Mouse (Mus musculus) erythroblast, adult 5-6 weeks (primary cell): ENCODE measurements at regions not wholly inside any gene's neighbourhood (a gene's known extent, or its start where the extent isn't known, plus 50 kb on each side); places are given as distances from the start of the nearest gene placed in this dataset.
A peak's percentile ranks its signal among the peaks of the same experiment; 100 is the strongest.

Experiments used
- ATAC-seq: replicated peaks from 2 replicates; pipeline ENCODE4 v1.8.0; 2016; ENCODE audit warnings: moderate number of reproducible peaks, mild to moderate bottlenecking, moderate TSS enrichment, inconsistent platforms; ENCODE audit not compliant: poor library complexity, low FRiP score, severe bottlenecking

GRCm38 (mm10) chr4:45746451-45746850 is 52.4 kb upstream of the Aldh1b1 start:
- no peak for ATAC-seq

DNA sequence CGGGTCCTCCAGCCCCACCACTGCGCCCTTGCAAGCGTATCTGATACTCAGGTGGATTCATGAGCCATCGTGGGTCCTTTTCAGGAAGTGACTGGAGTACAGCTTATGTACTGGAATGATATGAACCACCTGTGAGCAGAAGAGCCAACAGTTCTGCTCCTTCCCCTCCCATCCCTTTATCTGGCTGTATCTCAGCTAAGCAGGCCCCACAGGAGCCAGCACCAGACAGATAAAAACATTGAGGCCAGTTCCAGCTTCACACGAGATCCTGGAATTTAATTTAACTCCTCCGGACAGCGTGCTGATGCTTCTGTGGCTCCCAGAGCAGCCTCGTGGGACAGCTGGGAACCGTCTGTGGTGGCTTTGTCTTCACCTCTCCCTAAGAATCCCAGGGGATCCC is 53.1 kb upstream of the Aldh1b1 start:
- ATAC-seq = peak; percentile 66

GRCm38 (mm10) chr4:45744849-45745407 is 53.9 kb upstream of the Aldh1b1 start:
- ATAC-seq = no peak

GRCm38 (mm10) chr4:45740779-45741365 is 58.0 kb upstream of the Aldh1b1 start:
- ATAC-seq = no peak

DNA sequence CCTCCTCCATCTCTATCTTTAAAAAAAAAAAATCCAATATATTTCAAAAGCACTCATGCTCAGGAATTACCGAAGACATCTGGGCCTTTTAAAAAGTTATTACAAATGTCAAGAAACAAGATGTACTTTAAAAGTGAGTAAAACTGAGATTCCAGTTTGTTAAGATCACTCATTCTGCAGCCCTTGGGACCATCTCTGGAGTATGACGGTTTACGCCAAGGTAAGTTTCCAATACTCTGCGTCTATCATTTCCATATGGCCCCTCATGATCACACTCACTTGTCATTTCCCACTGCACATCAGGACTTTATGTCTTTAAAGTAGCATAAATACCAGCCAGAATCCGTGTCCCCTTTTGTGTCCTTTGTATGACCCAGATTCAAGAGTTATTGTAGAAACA is 58.5 kb upstream of the Aldh1b1 start:
- ATAC-seq = no peak

DNA sequence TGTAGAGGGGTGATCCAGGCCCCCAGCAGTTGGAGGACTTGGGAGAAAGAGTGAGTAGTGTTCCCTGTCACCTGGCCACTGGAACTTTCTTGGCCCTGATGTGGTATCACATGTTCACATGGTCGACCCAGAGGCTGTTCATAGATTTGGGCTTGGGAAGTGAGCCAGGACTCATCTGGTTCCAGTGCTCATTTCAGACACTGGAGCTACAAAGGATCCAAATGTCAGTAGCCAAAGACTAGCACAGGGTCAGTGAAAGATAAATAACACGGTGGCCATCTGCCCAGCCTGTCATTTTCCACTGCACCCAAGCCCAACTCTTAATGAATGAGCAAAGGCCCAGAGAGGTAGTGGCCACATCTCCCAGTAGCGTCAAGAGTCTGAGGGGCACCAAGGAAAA is 59.1 kb upstream of the Aldh1b1 start:
- no peak for ATAC-seq

DNA sequence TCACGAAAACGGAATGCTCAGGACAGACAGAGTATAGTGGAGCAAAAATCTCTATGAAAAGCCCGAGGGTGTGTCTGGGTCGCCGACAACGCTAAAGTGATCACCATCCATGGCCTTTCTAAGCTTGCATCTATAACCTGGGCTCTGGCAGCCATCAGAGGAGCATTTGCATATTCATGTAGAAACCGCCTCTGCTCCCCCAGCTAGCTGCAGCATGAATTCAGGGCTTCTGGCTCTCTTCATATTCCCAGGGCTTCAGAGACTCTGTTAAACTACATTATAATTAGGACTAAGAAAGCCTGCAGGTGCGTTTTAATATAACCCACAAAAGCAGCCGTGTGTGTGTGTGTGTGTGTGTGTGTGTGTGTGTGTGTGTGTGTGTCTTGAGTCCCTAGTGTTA is 59.7 kb upstream of the Aldh1b1 start:
- no peak for ATAC-seq

- ATAC-seq = no peak
Observed at GRCm38 (mm10) chr4:45738746-45739145, 60.1 kb upstream of the Aldh1b1 start.

DNA sequence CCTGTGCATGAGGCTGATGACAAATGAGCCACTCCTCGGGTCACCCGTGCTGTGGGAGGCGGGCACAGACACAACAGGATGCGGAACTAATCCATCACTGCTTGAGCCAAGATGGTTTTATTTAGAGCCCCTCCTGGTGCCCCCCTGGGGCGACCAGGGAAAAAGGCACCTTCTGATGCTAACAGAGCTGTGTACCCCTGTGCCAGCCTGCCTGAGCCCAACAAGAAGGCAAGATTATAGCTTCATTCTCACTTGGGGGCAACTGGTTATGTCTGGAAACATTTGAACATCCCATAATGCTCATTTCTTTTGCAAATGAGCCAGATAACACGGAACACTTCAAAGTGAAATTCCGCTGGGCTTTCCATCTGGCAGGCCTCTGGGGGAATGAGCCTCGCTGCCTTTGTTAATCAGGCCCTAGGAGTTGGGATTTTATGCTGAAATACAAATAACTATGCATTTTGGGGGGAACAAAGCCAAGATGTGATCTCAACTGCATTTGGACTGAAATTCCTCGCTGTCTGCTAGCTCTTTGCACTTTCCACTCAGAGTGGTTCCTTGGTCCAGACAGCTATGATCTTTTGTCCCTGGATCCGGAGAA is 62.5 kb upstream of the Aldh1b1 start:
- ATAC-seq = no peak

DNA sequence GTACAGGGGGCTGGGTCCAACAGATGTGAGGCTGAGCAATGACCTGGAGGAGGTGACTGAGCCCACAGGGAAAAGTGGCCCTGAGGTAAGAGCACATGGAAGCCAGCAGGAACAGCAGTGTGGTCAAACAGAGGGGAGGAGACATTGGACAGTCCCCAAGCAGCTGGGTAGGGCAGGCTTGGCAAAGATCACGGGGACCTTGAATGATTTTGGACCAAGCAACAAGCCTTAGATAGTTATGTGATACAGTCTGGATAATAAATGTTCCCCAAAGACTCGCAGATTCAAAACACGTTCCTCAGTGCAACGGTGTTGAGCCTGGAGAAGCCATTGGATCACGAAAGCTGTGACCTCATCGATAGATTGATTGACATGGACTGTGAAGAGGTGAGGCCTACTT is 64.8 kb upstream of the Aldh1b1 start:
- ATAC-seq = no peak

DNA sequence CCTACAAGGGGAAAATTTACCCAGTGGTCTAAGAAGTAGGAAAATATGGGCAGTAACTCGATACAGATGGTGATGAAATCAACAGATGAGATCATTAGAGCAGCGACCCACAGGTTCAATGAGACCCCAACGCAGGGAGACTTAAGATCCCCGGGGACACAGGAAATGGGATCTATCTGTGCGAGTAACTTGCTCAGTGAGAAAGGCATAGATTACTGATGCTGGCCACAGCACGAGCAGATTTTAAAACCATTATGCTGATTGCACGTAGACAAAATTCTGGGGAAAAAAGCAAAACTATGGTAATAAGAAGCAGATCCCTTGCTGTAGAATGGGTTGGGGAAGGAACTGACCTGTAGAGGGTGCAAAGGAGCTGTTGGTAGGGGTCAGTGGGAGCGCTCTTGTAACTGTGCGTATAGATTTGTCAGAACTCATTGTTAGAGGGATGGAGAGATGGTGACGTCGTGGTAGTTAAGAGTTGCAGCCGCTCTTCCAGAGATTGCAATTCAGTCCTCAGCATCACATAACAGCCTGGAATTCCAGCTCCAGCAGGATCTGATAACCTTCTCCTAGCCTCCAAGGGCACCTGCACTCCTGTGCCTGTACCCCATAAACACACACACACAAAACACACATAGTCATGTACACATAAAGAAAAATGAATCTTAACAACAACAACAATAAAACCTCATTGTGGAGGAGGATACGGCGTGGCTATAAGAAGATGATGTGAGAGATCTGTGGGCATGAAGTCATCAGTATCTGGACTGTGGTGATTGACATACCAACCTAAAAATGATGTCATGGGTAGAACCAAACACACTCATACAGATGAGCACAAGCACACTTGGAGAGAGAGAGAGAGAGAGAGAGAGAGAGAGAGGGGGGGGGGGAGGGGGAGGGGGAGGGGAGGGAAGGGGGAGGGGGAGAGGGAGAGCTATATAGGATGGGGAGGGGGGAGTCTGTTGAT is 67.7 kb upstream of the Aldh1b1 start:
- no peak for ATAC-seq

GRCm38 (mm10) chr4:45729801-45730200 is 69.0 kb upstream of the Aldh1b1 start:
- ATAC-seq = no peak

DNA sequence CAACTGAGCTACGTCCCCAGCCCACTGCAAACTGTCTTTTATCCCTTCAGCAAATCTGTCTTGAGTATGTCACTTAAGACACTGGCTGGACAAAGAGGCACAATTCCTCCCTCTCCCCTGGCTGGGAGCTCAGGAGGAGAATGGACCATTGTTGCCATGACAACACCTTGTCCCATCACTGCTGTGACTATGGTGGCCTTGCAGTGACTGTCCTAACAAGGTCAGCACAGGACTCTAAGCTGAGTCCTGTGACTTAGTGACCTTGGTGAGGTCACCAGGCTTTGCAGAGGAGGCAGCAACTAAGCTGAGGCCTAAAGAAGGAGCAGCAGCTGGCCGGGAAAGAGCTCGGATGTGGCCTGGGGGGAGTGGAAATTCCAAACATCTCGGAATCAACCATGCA is 70.0 kb upstream of the Aldh1b1 start:
- ATAC-seq = no peak

DNA sequence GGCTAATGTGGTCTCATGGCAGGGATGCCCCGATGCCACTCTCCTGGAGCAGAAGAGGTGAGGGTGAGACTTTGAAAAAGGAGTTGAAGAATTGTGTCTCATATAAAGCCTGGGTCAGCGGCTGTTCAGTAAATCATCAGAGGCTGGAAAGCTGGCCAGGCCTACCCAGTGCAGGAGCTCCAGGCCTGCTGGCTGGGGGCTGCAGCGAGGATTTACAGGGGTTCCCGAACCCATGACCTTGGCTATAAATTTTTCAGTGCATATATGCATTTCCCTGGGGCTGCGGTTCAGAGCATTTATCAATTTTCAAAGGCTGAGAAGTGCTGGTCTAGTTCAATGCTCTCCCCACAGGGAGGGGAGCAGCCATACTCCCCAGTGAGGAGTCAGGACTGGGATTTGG is 70.9 kb upstream of the Aldh1b1 start:
- no peak for ATAC-seq

GRCm38 (mm10) chr4:45727474-45727873 is 71.3 kb upstream of the Aldh1b1 start:
- ATAC-seq = no peak

DNA sequence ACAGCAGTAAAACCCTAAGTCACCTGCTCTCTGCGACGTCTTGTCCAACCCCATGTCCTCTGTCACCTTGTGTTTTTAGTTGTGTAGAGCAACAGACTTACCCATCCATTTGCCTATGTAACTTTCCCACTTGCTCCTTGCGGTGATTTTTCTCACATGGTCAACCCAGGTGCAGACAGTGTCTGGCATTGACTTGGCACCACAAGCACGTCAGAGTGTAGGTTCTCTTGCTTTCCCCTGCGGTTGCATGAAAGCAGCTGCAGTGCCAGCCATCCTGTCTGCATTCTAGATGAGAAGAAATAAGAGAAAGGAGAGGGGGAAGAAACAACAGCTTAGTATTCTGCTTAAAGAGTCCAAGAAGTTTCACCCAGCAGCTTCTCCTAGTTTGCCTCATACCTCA is 72.0 kb upstream of the Aldh1b1 start:
- ATAC-seq = no peak

DNA sequence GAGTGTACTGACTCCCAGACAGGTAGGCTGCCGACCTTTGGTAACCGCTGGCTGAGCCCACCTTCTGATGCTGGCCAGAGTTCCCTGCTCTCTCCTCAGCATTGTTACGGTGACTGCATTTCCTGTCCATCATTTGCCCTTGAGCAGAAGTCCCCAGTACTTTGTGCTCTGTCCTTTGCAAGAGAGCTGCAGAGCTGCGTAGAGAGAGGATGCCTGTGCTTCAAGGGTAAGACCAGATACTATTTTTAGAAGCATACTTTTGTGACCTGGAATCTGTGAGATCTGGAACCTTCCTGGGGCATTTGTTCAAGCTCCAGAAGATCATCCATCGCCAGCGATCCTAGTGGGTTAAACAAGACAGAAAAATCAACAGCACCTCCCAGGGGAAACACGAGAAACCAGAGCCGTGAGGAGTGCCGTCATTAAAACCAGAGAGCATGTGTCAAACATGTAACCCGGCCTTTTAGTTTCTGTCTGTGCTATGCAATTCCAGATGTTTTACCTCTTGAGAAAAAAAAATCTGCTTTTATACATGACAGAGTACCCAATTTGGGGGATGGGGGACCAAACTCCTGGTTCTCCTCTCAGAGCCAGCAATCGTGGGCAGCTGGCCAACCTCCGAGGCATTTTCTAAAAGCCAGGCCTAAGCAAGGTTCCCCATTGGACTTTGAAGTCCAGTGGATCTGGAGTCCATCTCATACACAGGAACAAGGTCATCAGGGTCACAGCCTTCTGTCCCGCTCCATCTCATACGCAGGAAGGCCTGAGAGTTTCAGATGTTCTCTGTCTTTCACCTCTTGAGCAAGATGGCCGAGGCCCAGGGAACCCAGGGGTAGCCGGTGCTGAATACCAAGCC is 73.5 kb upstream of the Aldh1b1 start:
- ATAC-seq = no peak

GRCm38 (mm10) chr4:45720352-45720751 is 78.5 kb upstream of the Aldh1b1 start:
- ATAC-seq = no peak

GRCm38 (mm10) chr4:45719564-45719963 is 79.3 kb upstream of the Aldh1b1 start:
- no peak for ATAC-seq

GRCm38 (mm10) chr4:45715878-45716277 is 82.9 kb upstream of the Aldh1b1 start:
- no peak for ATAC-seq
